Mouse (Mus musculus): ENCODE measurements around the gene Frs3.
A peak's percentile ranks its signal among the peaks of the same experiment; 100 is the strongest.
"Not testable (repeated sequence)": the region's sequence is repeated elsewhere in the genome, so short reads cannot be mapped to it uniquely, and the experiment has no call there.

Frs3 gene

GRCm38 (mm10) chr17:47688608-47689575, at the start of gene Frs3:
TSS of gene Frs3 (plus strand) at chr17:47689030.
- DNase-seq (ENCODE audit: low spot score in 2 of 2), result peak; percentile 56 to 67

DNA sequence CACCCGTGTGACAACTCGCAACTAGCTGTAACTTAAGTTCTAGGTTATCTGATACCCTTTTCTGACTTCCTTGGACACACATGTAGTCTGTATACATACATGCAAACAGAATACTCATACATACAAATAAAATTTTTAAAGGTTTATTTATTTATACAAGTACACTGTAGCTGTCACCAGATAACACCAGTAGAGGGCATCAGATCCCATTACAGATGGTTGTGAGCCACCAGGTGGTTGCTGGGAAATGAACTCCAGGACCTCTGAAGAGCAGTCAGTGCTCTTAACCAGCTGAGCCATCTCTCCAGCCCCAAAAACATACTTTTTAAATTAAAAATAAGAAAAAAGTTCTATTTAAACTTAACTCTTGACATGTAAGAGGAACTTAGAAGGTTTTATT, 45.8 kb upstream of the Frs3 start:
- DNase-seq (ENCODE audit: low spot score in 2 of 2), result no peak

DNA sequence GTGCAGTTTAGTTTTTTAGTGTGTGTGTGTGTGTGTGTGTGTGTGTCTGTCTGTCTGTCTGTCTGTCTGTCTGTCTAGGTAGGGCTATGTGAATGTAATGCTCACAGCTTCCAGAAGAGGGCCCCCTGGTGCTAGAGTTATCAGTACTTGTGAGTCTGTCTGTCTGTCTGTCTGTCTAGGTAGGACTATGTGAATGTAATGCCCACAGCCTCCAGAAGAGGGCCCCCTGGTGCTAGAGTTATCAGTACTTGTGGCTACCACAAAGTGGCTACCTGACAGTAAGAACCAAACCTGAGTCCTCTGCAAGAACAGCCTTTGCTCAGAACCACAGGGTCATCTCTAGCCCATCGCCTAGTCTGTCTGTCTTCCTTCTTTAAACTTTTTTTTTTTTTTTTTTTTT, 42.1 kb upstream of the Frs3 start:
- peak; percentile 29 to 32 for DNase-seq (ENCODE audit: low spot score in 2 of 2)

DNA sequence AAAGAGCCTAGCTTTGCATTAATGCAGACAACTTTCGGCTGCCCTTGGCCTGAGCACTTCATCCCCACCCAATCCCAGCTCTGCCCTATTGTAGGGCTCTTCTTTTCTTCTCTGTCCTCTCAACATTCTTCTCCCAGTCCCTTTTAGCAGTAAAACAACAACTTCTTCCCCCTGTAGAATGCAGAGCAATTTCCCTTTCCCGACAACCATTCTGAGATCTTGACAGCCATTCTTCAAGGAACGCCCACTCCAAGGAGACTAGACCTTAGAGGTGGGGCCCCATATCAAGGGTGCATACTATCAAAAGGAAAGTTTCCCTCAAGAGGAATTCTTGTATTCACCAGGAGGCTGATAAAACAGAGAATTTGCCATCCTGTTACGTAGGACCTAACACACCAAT, 39.9 kb upstream of the Frs3 start:
- DNase-seq (ENCODE audit: low spot score in 2 of 2), result no peak

- DNase-seq (ENCODE audit: low spot score in 2 of 2), result no peak
Observed at GRCm38 (mm10) chr17:47651953-47652352, 36.9 kb upstream of the Frs3 start.

DNA sequence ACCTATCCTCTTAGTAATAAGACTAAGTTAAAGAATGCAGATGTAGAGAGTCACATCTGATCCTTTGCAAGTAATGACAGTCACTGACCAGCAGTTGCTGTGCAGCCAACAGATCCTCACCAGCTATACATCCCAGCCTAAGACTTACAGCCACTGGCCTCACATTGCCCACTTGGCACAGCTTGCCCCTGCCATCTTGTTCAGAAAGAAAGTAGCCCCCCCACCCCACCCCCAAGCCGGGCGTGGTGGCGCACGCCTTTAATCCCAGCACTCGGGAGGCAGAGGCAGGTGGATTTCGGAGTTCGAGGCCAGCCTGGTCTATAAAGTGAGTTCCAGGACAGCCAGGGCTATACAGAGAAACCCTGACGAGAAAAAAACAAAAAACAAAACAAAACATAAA, 34.5 kb upstream of the Frs3 start:
- DNase-seq (ENCODE audit: low spot score in 2 of 2), result not testable (repeated sequence)

DNA sequence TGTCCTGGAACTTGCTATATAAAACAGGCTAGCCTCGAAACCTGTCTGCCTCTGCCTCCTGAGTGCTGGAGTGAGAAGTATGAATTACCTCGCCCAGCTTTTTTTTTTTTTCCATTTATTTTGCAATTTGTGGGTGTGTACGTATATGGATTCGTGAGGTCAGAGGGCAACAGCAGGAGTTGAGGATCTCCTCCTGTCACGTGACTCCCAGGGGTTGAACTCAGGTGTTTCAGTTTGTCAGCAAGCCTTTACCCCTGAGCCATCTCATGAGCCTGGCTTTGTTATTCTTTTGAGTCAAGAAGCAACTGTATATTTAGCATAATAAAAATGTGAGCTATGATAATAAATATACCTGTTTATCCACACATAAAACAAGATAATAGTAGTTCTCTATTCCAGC, 33.1 kb upstream of the Frs3 start:
- DNase-seq (ENCODE audit: low spot score in 2 of 2), result no peak

GRCm38 (mm10) chr17:47657901-47658300, 30.9 kb upstream of the Frs3 start:
- no peak for DNase-seq (ENCODE audit: low spot score in 2 of 2)

- DNase-seq (ENCODE audit: low spot score in 2 of 2), result peak in 1 of 2 experiments; percentile 19
Observed at GRCm38 (mm10) chr17:47658741-47659243, 30.0 kb upstream of the Frs3 start.

DNA sequence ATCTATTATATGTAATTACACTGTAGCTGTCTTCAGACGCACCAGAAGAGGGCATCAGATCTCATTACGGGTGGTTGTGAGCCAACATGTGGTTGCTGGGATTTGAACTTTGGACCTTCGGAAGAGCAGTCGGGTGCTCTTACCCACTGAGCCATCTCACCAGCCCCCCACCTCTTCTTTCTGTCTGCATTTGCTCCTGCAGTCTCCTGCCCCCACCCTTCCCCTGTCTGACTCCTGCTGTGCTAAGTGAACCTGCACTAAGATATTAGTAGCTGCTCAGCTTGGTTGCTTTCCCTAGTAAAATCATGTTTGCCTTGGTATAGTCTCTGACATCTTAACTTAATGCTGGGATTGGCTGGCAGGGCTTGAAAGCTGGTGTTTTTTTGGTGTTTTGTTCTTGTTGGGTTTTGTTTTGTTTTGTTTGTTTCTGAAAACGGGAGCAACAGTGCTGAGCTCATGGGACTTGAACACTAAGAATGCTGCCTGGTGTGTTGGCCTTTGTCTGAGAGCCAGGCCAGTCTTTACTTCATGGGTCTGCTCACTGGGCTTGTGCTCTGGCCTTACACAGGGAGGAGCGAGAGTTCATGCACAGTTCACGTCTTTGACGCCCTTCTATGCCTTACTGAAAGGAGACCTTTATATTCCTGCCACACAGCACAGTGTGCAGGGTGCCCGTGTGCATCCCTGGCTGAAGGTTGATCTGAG, 25.7 kb upstream of the Frs3 start:
- DNase-seq (ENCODE audit: low spot score in 2 of 2), result no peak

GRCm38 (mm10) chr17:47664474-47664873, 24.4 kb upstream of the Frs3 start:
- no peak for DNase-seq (ENCODE audit: low spot score in 2 of 2)

GRCm38 (mm10) chr17:47669166-47669565, 19.7 kb upstream of the Frs3 start:
- DNase-seq (ENCODE audit: low spot score in 2 of 2), result no peak

GRCm38 (mm10) chr17:47671988-47672310, 16.9 kb upstream of the Frs3 start:
- DNase-seq (ENCODE audit: low spot score in 2 of 2), result no peak

DNA sequence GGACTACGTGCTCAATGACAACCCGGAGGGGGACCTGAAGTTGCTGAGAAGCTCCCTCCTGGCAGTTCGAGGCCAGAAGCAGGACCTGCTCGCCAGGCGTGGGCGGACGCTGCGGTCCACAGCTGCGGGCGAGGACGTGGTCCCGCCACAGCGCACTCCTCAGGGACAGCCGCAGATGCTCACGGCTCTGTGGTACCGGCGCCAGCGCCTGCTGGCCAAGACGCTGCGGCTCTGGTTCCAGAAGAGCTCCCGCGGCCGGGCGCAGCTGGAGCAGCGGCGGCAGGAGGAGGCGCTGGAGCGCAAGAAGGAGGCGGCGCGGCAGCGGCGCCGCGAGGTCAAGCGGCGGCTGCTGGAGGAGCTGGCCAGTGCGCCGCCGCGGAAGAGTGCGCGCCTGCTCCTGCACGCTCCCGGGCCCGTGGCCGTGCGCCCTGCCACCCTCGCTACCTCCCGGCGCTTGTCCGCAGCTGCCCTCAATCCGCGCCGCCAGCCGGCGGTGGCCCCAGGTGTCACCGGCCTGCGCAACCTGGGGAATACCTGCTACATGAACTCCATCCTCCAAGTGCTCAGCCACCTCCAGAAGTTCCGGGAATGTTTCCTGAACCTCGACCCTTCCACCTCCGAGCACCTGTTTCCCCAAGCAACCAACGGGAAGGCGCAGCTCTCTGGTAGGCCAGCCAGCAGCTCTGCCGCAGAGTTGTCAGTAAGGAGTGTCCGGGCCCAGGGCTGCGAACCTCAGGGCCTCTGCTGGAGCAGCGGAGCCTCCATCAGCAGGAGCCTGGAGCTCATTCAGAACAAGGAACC, 16.3 kb upstream of the Frs3 start:
- peak; percentile 38 to 58 for DNase-seq (ENCODE audit: low spot score in 2 of 2)

GRCm38 (mm10) chr17:47676581-47676980, 12.2 kb upstream of the Frs3 start:
- DNase-seq (ENCODE audit: low spot score in 2 of 2), result peak; percentile 19 to 66

- DNase-seq (ENCODE audit: low spot score in 2 of 2), result no peak
Observed at GRCm38 (mm10) chr17:47678238-47678637, 10.6 kb upstream of the Frs3 start.

GRCm38 (mm10) chr17:47678702-47679101, 10.1 kb upstream of the Frs3 start:
- DNase-seq (ENCODE audit: low spot score in 2 of 2), result no peak

DNA sequence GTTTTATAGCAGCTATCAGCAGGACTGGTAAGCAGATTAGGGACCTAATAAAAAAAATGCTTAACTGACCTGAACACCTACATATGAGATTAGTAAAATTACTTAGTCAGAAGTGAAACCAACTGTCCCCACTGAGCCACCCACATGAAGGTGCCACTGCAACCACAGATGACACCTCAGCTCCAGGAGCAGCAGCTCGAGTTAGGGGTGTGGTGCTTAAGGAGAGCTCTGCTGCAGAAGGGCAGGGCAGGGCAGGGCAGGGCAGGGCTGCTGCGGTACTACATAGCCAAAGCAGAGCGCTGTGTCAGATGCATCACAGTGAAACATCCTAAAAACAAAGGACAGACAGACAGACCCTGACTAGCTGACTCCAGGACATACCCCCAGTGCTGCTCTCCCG, 6.0 kb upstream of the Frs3 start:
- no peak for DNase-seq (ENCODE audit: low spot score in 2 of 2)

DNA sequence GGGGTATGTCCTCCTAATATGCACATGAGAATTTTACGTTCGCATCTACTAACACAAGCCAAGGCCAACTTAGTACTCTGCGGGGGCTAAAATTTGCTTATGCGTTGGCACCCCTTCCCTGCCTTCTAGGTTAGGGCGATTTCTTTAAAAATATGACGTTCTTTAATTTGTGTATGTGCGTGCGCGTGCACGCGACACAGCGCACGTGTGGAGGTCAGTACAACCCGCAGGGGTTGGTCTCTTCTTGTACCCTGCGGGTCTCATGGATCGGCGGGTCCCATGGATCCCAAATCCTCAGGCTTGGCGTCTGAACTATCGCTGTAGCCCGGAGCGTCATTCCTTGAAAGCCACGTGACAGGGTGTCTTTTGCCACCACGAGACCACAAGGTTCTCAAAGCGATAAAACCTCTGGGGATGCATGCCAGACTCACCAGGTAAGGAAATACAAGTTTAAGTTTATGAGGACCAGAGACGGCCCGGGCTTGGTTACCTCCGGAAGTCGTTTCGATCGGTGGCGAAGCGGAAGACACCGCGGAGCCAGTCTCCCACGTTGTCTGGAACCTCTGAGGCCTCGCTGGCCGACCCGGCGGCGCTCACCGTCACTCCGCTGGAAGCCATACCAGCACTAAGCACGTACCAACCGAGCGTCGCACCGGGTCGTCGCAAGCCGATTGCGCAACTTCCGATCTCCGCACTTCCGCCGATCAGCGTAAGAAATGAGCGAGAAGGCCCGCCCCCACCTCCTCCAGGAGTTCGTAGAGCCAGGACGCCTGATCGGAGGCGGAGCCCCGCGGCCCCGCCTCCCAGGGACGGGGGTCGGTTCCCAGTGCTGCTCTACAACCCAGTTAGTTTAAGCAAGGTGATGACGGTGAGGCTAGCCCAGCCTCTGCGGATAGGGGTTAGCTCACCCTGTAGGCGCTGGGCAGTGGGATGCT, 1.2 kb upstream of the Frs3 start:
- peak; percentile 93 to 95 for DNase-seq (ENCODE audit: low spot score in 2 of 2)

GRCm38 (mm10) chr17:47688344-47688607, 554 bp upstream of the Frs3 start, which contains the start of gene Tomm6:
TSS of gene Tomm6 (minus strand) at chr17:47688386.
- no peak for DNase-seq (ENCODE audit: low spot score in 2 of 2)

DNA sequence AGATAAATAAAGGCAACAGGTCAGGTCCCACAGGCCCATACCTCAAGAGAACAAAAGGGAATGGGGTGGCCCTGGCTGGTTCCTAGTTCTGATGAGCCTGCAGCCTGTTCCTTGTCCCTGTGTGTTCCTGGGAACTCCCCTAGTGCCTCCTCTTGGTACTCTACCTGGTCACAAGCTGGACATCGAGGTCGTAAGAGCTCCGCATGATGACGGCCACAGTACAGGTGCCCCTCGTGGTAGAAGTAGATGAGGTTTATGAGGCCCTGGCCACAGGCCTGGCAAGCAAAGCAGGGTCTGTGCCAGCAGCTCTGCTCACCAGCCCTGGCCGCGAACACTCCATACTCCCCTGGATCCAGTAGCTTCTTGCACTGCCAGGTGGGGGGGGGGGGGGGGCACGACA, 1.1 kb downstream of the Frs3 start:
- DNase-seq (ENCODE audit: low spot score in 2 of 2), result no peak
